Mouse (Mus musculus) lung, embryonic 16.5 days (tissue): ENCODE results near the gene G2e3. TPM values are rescaled to one million over a fixed set of nuclear protein-coding genes. Genes with fewer than 3 reads are reported as not detected.

Experiments
- ATAC-seq: fragments of 200-750 bp; cut with Nextera tagmentation; 2 replicates; pipeline ENCODE4 v1.8.0; 2017; ENCODE audit warnings: low read depth, mild to moderate bottlenecking, moderate library complexity
- H3K27ac ChIP-seq: fragments of 300-500 bp; sonication (generic); 2 replicates; pipeline ENCODE4 v1.5.1; 2014; ENCODE audit warnings: mild to moderate bottlenecking, control low read depth, low read length
- H3K27me3 ChIP-seq: fragments of 300-500 bp; sonication (generic); 2 replicates; pipeline ENCODE4 v1.6.1; 2014; ENCODE audit warnings: low read depth, low read length, mixed read lengths; ENCODE audit not compliant: control insufficient read depth, insufficient read depth
- H3K36me3 ChIP-seq: fragments of 300-500 bp; sonication (generic); 2 replicates; pipeline ENCODE4 v1.6.1; 2014; ENCODE audit warnings: low read length; ENCODE audit not compliant: control insufficient read depth, insufficient read depth
- H3K4me1 ChIP-seq: fragments of 300-500 bp; sonication (generic); replicated peaks from 2 replicates; pipeline ENCODE4 v1.6.1; 2014; ENCODE audit warnings: low read length, mixed read lengths; ENCODE audit not compliant: control insufficient read depth, insufficient read depth
- H3K4me2 ChIP-seq: fragments of 300-500 bp; sonication (generic); 2 replicates; pipeline ENCODE4 v1.6.1; 2014; ENCODE audit warnings: low read depth, low read length, control low read depth
- H3K4me3 ChIP-seq: fragments of 300-500 bp; sonication (generic); 2 replicates; pipeline ENCODE4 v1.5.1; 2014; ENCODE audit warnings: mild to moderate bottlenecking, low read length, control low read depth
- H3K9ac ChIP-seq: fragments of 300-500 bp; sonication (generic); 2 replicates; pipeline ENCODE4 v1.6.1; 2014; ENCODE audit warnings: low read length, control low read depth
- H3K9me3 ChIP-seq: fragments of 300-500 bp; sonication (generic); 2 replicates; pipeline ENCODE4 v1.6.1; 2016; ENCODE audit warnings: low read length; ENCODE audit not compliant: control insufficient read depth
- WGBS: fragments of 180-500 bp; shearing (Covaris S2); extraction: QIAGEN DNeasy Blood & Tissue Kit; methylation state at CpG from one replicate; pipeline ENCODE4 v1.1.7; 2014; 5-methylcytosine and 5-hydroxymethylcytosine counted together
- polyA plus RNA-seq: library from polyadenylated mRNA; unstranded; fragments of >200 nt; fragmentation: Nextera tagmentation; extraction: Ambion mirVana; gene quantifications from 2 replicates; pipeline ENCODE4 v1.2.1, GENCODE M21; 2015

G2e3 gene
- 35.2 and 39.1 TPM in 2 replicates for polyA plus RNA-seq

DNA sequence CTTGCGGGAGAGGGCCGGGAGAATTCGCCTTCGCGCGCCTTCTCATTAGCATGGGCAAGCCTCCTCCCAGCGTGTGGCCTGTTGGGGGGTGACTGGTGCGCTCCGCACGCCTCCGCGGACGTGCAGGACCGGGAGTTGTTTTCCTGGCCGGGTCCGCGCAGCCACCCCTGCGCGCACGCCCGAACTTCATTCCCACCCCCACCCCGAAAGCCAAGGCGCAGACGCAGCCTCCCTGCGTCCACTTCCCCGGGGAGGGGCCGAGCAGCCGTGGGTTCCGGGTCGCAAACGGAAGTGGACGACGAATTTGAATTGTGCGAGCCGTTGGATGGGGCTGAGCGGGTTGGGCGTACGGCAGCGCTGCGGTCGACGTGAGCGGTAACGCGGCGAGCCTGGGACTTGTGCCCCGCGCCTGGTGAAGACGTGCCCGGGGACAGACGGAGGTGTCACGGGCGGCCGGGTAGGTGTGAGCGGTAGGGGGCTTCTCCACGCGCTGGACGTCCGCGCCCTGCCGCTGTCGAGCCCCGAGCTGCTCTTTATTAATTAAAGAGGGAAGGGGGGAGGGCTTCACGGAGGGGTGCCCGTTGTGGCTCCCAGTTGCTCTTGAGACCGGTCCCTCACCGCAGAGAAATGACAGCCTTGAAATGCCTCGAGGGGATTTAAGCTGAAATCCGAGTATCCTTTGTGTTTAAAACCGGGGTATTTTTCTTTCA, at the start of gene G2e3:
G2e3 (plus strand) TSS at position 74 of the 710 bp plus-strand sequence.
- Histone ChIP-seq H3K4me1 (peaks cover 8% of the 10 kb centered on the region), H3K4me2 (peak within 1 kb of the TSS; percentile 70), H3K9me3 (no peaks in the 10 kb centered on the region), H3K36me3 (peaks cover 4% of the 10 kb centered on the region; the same call in 1 of the 2 replicates), H3K27me3 (no peaks in the 10 kb centered on the region), H3K9ac (peak within 1 kb of the TSS; percentile 96), H3K4me3 (peak within 1 kb of the TSS; percentile 88), H3K27ac (peak within 1 kb of the TSS; percentile 98)
- WGBS = under 1% methylated on average over 70 of the region's 70 CpGs
- ATAC-seq = peak; percentile 98

DNA sequence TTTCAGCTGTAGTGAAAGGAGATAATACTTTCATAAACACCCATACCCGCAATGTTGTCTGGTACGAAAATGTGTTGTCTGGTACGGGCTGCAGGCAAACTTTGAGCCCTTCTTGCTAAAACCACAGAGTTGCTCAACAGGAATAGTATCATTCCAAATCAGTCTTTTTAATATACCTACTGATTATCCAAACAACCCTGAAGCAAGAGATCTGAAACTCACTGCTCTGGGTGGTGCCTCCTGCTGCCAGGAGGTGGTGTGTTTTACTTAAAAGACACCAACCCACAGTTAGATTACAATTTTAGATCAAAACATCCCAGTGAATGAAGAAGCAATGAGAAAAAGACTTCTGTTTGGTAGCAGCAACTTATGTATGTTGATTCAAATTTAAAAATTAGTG, 24.3 kb upstream of the G2e3 start:
- no peak overlapping the region for H3K4me3 ChIP-seq
- H3K4me2 ChIP-seq = no peak overlapping the region
- 78% methylated on average over 3 of the region's 3 CpGs for WGBS
- no peak overlapping the region for H3K27ac ChIP-seq
- 0 out of 2 replicates have a peak, but pooled peaks cover 2% of the 10 kb centered on the region for H3K4me1 ChIP-seq
- H3K9me3 ChIP-seq = peaks cover 3% of the 10 kb centered on the region; the same call in 1 of the 2 replicates
- no peaks in the 10 kb centered on the region for H3K36me3 ChIP-seq
- H3K27me3 ChIP-seq = no peaks in the 10 kb centered on the region
- H3K9ac ChIP-seq = no peak overlapping the region
- no peak for ATAC-seq

DNA sequence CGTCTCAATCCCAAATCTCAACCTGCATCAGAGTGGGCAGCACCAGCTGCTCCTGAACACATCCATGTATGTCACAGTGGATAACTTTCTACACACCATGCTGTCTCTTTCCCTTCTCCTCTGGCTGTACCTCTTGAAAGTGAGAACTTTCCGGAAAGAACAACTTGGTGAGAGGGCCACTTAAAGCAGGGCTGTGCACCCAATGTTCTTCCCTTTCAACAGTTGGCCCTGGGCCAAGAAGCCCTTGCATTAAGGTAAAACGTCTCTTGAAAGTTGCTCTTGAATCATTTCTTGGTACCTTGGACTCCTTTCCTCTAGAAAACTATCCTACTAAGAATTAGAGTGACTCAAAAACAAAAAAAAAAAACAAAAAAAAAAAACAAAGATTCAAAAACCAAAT, 21.0 kb upstream of the G2e3 start:
- peak; percentile 52; the same call in 1 of the 2 replicates for ATAC-seq
- no peaks in the 10 kb centered on the region for H3K9me3 ChIP-seq
- 62% methylated on average over 3 of the region's 3 CpGs for WGBS

DNA sequence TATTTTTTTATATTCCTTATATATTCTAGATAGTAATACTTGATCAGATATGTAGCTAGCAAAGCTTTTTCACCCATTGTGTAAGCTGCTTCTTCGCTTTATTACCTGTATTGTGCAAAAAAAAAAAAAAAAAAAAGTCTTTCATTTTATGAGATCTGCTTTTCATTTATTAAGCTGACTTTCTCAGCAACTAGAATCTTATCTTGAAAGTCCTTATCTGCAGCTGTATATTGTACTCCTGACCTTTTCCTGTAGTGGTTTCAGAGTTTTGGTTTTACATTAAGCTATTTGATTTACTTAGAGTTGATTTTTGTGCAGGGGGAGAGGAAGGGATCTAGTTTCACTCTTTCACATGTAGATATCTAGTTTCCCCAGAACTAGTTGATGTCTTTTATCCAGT, 10.8 kb upstream of the G2e3 start:
- WGBS = 79% methylated on average over 1 of the region's 1 CpGs
- Histone ChIP-seq H3K27ac (no peak overlapping the region), H3K27me3 (no peaks in the 10 kb centered on the region), H3K4me1 (no peaks in the 10 kb centered on the region), H3K9ac (no peak overlapping the region), H3K4me2 (no peak overlapping the region), H3K9me3 (no peaks in the 10 kb centered on the region), H3K4me3 (no peak overlapping the region), H3K36me3 (no peaks in the 10 kb centered on the region)
- no peak for ATAC-seq

More for the DNA sequence above, 21.0 kb upstream of the G2e3 start:
- Histone ChIP-seq H3K4me2 (no peak overlapping the region), H3K27me3 (no peaks in the 10 kb centered on the region), H3K4me1 (0 out of 2 replicates have a peak, but pooled peaks cover 2% of the 10 kb centered on the region), H3K27ac (no peak overlapping the region), H3K4me3 (no peak overlapping the region), H3K9ac (no peak overlapping the region), H3K36me3 (no peaks in the 10 kb centered on the region)

DNA sequence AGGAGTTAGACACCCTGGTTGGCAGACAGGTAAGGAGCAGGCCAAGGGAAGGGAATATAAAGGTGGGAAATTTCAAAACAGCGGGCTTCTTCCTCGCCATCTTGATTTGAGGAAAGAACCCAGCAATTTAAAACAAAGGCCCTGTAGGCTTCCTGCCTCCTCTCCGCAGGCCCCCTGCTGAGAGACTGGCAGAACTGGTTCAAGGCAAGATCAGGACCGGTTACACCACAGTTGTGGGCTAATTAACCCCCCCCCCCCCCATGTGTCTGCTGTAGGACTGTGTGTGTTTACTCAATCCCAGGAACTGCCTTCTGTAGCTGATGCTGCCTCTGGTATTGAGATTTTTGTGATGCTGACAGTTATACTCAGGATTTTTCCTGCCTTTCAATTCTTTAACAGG, 1.7 kb upstream of the G2e3 start:
- 38% methylated on average over 4 of the region's 4 CpGs for WGBS
- Histone ChIP-seq H3K4me1 (peaks cover 8% of the 10 kb centered on the region), H3K27me3 (no peaks in the 10 kb centered on the region), H3K27ac (no peak overlapping the region), H3K9me3 (no peaks in the 10 kb centered on the region), H3K4me2 (no peak overlapping the region), H3K9ac (no peak overlapping the region), H3K36me3 (no peaks in the 10 kb centered on the region), H3K4me3 (no peak overlapping the region)
- ATAC-seq = no peak

DNA sequence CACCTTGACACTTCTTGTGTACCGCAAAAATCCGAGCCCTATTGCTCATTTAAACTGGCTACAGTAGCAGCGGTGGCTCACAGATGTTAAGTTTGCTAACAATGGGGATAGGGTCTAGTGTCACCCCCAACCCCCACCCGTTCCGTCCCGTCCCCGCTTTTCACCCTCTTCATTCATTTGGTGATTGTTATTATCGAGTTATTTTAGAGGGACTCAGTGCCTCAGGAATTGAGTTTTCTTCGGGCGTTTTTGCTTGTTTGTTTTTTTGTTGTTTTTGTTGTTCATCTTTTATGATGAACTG, 787 bp downstream of the G2e3 start:
- 0% methylated on average over 10 of the region's 10 CpGs for WGBS
- 0 out of 2 replicates have a peak, but pooled peaks have one; percentile 21 for ATAC-seq
- H3K9ac ChIP-seq = peak overlapping the region; percentile 96

DNA sequence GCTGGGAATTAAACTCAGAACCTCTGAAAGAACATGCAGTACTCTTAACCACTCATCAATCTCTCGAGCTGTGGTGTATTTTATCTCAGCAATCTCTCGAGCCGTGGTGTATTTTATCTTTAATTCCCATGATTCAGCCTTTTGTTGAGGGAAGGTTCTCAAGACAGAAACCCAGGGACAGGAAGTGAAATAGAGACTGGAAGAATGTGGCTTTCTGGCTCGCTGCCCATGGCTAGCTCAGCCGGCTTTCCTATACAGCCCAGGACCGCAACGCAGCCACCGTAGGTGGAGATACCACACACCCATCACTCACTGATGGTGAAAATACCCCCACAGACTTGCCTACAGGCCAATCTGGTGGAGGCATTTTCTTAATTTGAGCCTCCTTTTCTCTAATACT, 7.4 kb downstream of the G2e3 start:
- no peak overlapping the region for H3K4me3 ChIP-seq
- H3K27me3 ChIP-seq = no peaks in the 10 kb centered on the region
- no peak for ATAC-seq
- no peak overlapping the region for H3K27ac ChIP-seq
- H3K9ac ChIP-seq = no peak overlapping the region
- H3K9me3 ChIP-seq = no peaks in the 10 kb centered on the region
- WGBS = 61% methylated on average over 8 of the region's 8 CpGs
- H3K4me1 ChIP-seq = 0 out of 2 replicates have a peak, but pooled peaks cover 4% of the 10 kb centered on the region
- no peak overlapping the region for H3K4me2 ChIP-seq
- peaks cover 40% of the 10 kb centered on the region for H3K36me3 ChIP-seq

More for the DNA sequence above, 787 bp downstream of the G2e3 start:
- H3K9me3 ChIP-seq = no peaks in the 10 kb centered on the region
- H3K36me3 ChIP-seq = peaks cover 7% of the 10 kb centered on the region; the same call in 1 of the 2 replicates
- H3K27me3 ChIP-seq = no peaks in the 10 kb centered on the region
- peaks cover 8% of the 10 kb centered on the region for H3K4me1 ChIP-seq
- peak overlapping the region; percentile 98 for H3K27ac ChIP-seq
- H3K4me2 ChIP-seq = peak overlapping the region; percentile 70
- peak overlapping the region; percentile 88 for H3K4me3 ChIP-seq

DNA sequence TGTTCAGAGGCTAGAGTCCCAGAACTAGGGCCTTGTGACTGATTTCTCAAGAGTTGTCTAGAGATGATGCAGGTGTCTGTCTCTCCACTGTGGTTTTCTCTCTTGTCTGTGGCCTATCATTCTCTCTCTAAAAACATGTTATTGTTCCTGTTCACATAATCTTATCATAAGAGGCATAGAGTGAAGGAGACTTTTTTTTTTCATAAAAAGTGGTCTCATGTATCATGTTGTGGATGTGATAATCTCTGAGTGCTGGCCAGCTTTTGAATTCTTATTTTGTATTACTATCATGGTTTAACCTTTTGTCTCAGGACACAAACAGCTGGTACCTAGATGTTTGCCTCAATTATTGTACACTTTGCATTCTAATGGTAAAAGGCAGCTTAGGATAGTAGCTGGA, 13.4 kb downstream of the G2e3 start:
- peaks cover 43% of the 10 kb centered on the region for H3K36me3 ChIP-seq
- no peak overlapping the region for H3K9ac ChIP-seq
- H3K27me3 ChIP-seq = no peaks in the 10 kb centered on the region
- H3K4me3 ChIP-seq = no peak overlapping the region
- no peak overlapping the region for H3K4me2 ChIP-seq
- H3K9me3 ChIP-seq = no peaks in the 10 kb centered on the region
- H3K4me1 ChIP-seq = no peaks in the 10 kb centered on the region
- no peak for ATAC-seq
- H3K27ac ChIP-seq = no peak overlapping the region

DNA sequence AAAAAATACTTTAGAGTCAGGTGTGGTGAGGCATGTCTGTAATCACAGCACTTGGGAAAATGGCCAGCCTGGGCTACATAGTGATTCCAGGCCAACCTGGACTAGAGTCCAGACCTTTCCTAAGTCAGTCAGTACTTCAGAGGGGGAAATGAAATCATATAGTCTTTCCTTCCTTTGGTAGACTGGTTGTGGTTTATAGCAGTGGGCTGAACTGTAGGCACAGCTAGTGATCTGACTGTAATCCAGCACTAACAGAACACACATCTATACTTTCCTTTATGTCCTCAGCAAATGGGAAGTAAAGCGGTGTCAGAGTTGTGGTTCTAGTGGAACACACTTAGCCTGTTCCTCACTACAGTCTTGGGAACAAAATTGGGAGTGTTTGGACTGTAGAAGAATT, 15.0 kb downstream of the G2e3 start:
- no peaks in the 10 kb centered on the region for H3K4me1 ChIP-seq
- no peak for ATAC-seq
- 97% methylated on average over 1 of the region's 1 CpGs for WGBS
- no peaks in the 10 kb centered on the region for H3K27me3 ChIP-seq
- no peak overlapping the region for H3K4me3 ChIP-seq
- H3K9ac ChIP-seq = no peak overlapping the region
- no peak overlapping the region for H3K4me2 ChIP-seq
- no peaks in the 10 kb centered on the region for H3K9me3 ChIP-seq
- no peak overlapping the region for H3K27ac ChIP-seq
- H3K36me3 ChIP-seq = peaks cover 42% of the 10 kb centered on the region
